Mouse (Mus musculus) spleen, adult 2 months (tissue): Measurements from ENCODE around the gene Zfp386. TPM values are rescaled to one million over a fixed set of nuclear protein-coding genes. Genes with fewer than 3 reads are reported as not detected.

Source experiments
- DNase-seq, 2 experiments: peaks; one replicate each; pipeline versions ENCODE4 v3.0.0 to v3.0.0-alpha.2; 2012 to 2021; ENCODE audit warnings: low spot score in 2 of 2, low read depth in 1 of 2
- H3K27ac ChIP-seq: fragments of 200-500 bp; 2 replicates; pipeline ENCODE4 v1.5.1; 2012; ENCODE audit warnings: low read length, inconsistent platforms; ENCODE audit not compliant: insufficient read depth
- H3K27me3 ChIP-seq: fragments of 200-500 bp; 2 replicates; pipeline ENCODE4 v1.6.1; 2012; ENCODE audit warnings: mild to moderate bottlenecking, moderate library complexity, low read length, inconsistent platforms; ENCODE audit not compliant: control insufficient read depth, insufficient read depth
- H3K36me3 ChIP-seq: fragments of 200-500 bp; 2 replicates; pipeline ENCODE4 v1.6.1; 2012; ENCODE audit warnings: mild to moderate bottlenecking, low read length, inconsistent platforms; ENCODE audit not compliant: control insufficient read depth, insufficient read depth
- H3K4me1 ChIP-seq: fragments of 200-500 bp; 2 replicates; pipeline ENCODE4 v1.6.1; 2011; ENCODE audit warnings: inconsistent platforms; ENCODE audit not compliant: control insufficient read depth, insufficient read depth, insufficient read length
- H3K4me3 ChIP-seq: fragments of 200-500 bp; 2 replicates; pipeline ENCODE4 v1.5.1; 2011; ENCODE audit warnings: mild to moderate bottlenecking, inconsistent platforms; ENCODE audit not compliant: insufficient read depth, insufficient read length; ENCODE audit errors: extremely low read depth
- CTCF ChIP-seq: fragments of 200-500 bp; IDR thresholded peaks from 2 replicates; pipeline ENCODE4 v1.5.1; 2011; ENCODE audit warnings: mild to moderate bottlenecking, inconsistent platforms; ENCODE audit not compliant: insufficient read depth, insufficient read length, insufficient replicate concordance; ENCODE audit errors: extremely low read depth
- POLR2A ChIP-seq: fragments of 200-500 bp; IDR thresholded peaks from 2 replicates; pipeline ENCODE4 v1.6.1; 2011; ENCODE audit warnings: low read depth, low read length, inconsistent platforms
- whole genome bisulfite sequencing: fragments of 180-500 bp; shearing (Covaris S2); methylation state at CpG from one replicate; pipeline ENCODE4 v1.1.7; 2018; 5-methylcytosine and 5-hydroxymethylcytosine counted together
- polyA plus RNA-seq: library from polyadenylated mRNA; depleted of rRNA; stranded (reverse); fragments of >200 nt; gene quantifications from 2 replicates; pipeline ENCODE4 v1.2.3, GENCODE M21; 2012

Gene Zfp386
- polyA plus RNA-seq, 1 experiment = 4.6 TPM

DNA sequence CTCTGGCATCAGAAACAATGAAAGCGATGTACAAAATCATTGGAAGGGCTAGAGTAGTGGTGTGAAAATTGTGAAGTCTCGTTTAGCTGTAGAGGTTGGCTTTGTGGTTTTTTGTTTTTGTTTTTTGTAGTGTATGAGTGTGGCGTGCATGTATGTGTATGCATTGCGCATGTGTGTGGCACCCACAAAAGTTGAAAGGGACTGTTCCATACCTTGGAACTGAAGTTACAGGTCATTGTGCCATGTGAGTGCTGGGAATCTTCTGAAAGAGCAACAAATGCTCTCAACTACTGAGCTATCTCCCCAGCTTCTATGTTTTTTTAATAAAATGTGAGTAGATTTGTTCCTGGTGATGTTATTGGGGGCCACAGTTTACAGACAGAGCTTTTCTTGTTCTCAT is 15.5 kb downstream of the Zfp386 start:
- no peaks in the 10 kb centered on the region for H3K4me1 ChIP-seq
- WGBS = 90% methylated on average over 4 of the region's 4 CpGs
- no peak overlapping the region for H3K4me3 ChIP-seq
- TF ChIP-seq CTCF = no peak
- no peak for TF ChIP-seq POLR2A
- no peaks in the 10 kb centered on the region for H3K27me3 ChIP-seq
- no peak for DNase-seq
- H3K27ac ChIP-seq = no peak overlapping the region
- H3K36me3 ChIP-seq = peaks cover 14% of the 10 kb centered on the region

DNA sequence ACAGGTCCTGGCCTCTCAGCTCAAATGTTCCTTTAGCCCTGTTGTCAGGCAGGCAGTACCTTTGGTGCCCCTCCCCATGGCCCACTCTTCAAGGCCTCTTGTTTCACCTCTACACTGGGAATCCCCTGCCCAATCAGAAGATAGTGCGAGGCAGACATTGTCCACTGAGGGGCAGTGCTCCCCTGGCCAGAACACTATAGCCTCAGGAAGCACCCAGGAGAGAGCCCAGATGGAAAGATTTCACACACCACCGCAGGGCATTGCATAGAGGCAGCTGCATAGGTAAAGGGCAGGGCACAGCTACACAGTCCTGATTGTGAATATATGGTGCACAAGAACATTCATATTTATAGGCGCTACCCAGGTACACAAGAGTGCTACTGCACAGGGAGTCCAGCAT is 23.5 kb downstream of the Zfp386 start:
- Histone ChIP-seq H3K4me1 (no peaks in the 10 kb centered on the region), H3K27me3 (no peaks in the 10 kb centered on the region), H3K27ac (no peak overlapping the region), H3K36me3 (no peaks in the 10 kb centered on the region), H3K4me3 (no peak overlapping the region)
- DNase-seq = no peak
- TF ChIP-seq CTCF (no peak; the same call in 1 of the 2 replicates), POLR2A (no peak)
- 52% methylated on average over 3 of the region's 3 CpGs for WGBS

DNA sequence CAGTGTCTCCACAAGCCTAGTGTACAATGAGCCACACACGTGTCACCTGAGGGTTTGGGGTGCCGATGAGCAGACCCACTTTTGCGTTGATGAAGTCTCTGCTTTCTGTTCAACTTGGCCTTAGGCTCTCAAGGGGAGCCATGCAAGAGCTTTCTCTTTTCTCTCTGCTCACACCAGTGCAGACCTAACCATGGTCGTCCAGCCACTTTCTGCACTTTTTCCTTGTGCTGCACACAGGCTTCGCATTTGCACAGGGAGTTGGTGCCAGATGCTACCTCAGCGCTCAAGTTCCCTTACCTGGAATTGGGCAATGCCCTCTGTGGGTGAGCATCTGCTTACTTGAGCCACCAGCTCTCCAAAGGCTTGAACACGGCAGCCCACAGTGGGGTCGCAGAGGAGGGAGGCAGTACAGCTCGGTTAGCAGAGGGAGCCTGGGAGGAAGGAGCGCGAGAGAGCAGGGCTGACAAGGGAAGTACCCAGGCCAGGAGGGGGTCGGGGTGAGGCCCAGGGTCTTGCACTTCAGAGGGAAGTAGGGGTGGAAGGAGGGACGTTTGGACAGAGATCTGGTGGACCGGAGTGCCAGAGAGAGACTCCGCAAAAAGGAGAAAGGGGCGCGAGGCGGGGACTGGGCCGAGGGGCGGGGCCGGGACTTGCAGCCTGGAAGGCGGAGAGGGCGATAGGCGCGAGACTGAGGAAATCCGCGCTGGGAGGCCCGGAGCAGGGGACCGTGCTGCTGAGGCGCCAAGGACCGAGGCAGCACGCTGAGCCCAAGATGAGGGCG is 29.7 kb downstream of the Zfp386 start, which contains the start of gene Vipr2:
Vipr2 (plus strand) TSS at position 653 of the 781 bp plus-strand sequence.
- no peaks in the 10 kb centered on the region for H3K36me3 ChIP-seq
- peaks cover 14% of the 10 kb centered on the region for H3K27me3 ChIP-seq
- H3K27ac ChIP-seq = no peak within 1 kb of the TSS
- peak within 1 kb of the TSS; percentile 51; the same call in 1 of the 2 replicates for H3K4me3 ChIP-seq
- WGBS = 10% methylated on average over 30 of the region's 33 CpGs
- peak in 1 of 2 experiments; percentile 11 for DNase-seq
- TF ChIP-seq POLR2A = no peak
- no peak for TF ChIP-seq CTCF
- peaks cover 9% of the 10 kb centered on the region for H3K4me1 ChIP-seq

DNA sequence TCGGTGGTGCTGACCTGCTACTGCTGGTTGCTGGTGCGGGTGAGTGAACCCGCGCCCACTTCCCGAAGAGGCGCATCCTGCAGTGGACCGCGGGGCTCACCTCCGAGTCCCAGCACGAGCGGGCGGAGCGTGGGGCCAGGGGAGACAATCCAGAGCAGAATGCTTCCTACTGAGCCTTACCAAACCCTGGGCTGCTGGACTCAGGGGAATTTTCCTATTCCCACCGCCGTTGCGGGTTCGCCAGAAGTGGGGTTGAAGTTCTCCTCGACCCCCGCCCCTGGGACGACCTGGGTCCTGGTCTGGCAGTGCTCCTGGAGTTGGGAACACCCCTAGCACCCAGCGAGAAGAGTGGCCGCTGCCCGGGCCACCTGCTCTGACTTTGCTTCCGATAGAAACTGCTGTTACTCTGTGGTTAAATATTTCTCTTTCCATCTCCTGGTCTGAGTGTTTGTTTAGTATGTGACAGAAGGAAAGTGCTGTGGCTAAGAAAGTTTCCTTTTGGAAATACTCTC is 30.4 kb downstream of the Zfp386 start:
- TF ChIP-seq CTCF = no peak
- TF ChIP-seq POLR2A = no peak
- no peak overlapping the region for H3K27ac ChIP-seq
- no peaks in the 10 kb centered on the region for H3K36me3 ChIP-seq
- H3K4me3 ChIP-seq = peak overlapping the region; percentile 51; the same call in 1 of the 2 replicates
- 2% methylated on average over 24 of the region's 24 CpGs for WGBS
- H3K4me1 ChIP-seq = peaks cover 9% of the 10 kb centered on the region
- peaks cover 14% of the 10 kb centered on the region for H3K27me3 ChIP-seq
- DNase-seq = no peak

DNA sequence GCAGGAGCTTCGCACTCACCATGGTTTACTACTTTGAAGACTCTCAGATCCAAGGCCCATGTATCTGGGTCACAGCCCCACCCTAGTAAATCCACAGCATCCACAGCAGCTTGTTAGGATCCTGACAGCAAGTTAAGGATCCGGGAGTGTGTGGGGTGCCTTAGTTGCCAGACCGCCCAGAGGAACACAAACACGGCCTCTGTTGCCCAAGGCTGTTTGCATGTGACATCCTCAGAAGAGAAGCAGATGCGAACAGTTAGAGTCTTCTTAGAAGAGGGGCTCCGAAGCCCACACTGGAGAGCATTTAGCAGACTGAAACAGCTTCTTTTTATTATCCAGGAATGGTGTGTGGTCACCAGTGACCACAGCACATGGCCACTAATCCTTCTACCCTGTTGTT is 35.6 kb downstream of the Zfp386 start:
- Histone ChIP-seq H3K27me3 (no peaks in the 10 kb centered on the region), H3K27ac (no peak overlapping the region), H3K4me3 (no peak overlapping the region), H3K36me3 (no peaks in the 10 kb centered on the region), H3K4me1 (no peaks in the 10 kb centered on the region)
- DNase-seq = no peak
- WGBS = 88% methylated on average over 6 of the region's 6 CpGs
- TF ChIP-seq CTCF = no peak
- no peak for TF ChIP-seq POLR2A

DNA sequence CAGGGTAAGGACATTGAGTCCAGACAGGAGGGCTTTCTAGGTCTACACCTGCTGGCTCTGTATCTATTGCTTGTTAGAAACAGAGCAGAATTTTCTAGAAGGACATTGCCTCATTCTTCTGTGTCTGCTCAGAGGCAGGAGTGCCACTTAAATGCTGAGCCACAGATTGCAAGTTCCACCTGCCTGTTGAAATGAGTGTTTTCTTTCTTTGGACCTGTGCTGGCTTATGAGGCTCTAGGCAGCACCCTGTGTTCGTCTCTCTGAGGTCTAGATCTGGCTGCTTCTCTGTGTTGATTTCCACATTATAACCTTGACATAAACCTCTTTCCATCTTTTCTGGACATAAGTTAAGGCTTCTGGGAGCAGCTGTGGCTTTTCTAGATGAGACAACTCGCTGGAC is 36.8 kb downstream of the Zfp386 start:
- Histone ChIP-seq H3K4me3 (no peak overlapping the region), H3K36me3 (no peaks in the 10 kb centered on the region), H3K4me1 (no peaks in the 10 kb centered on the region), H3K27ac (no peak overlapping the region), H3K27me3 (no peaks in the 10 kb centered on the region)
- TF ChIP-seq CTCF (no peak), POLR2A (no peak)
- no peak for DNase-seq
- 85% methylated on average over 2 of the region's 2 CpGs for WGBS
